Mouse (Mus musculus): ENCODE measurements around the gene Aes.

Gene Aes

GRCm38 (mm10) chr10:81568381-81569191 lies 9.3 kb downstream of the Aes start:
- peak; percentile 82 for DNase-seq (ENCODE audit: low spot score)

- no peak for DNase-seq (ENCODE audit: low spot score)
Observed at GRCm38 (mm10) chr10:81569507-81570237, 10.4 kb downstream of the Aes start.

- DNase-seq (ENCODE audit: low spot score), result no peak
Observed at GRCm38 (mm10) chr10:81570238-81570800, 11.0 kb downstream of the Aes start.

GRCm38 (mm10) chr10:81570831-81571500 lies 11.7 kb downstream of the Aes start:
- peak; percentile 93 for DNase-seq (ENCODE audit: low spot score)

GRCm38 (mm10) chr10:81571501-81571876 lies 12.2 kb downstream of the Aes start:
- DNase-seq (ENCODE audit: low spot score), result peak; percentile 96

GRCm38 (mm10) chr10:81572133-81572671 lies 12.9 kb downstream of the Aes start:
- peak; percentile 57 for DNase-seq (ENCODE audit: low spot score)

GRCm38 (mm10) chr10:81572975-81573374 lies 13.7 kb downstream of the Aes start:
- peak; percentile 57 for DNase-seq (ENCODE audit: low spot score)

- no peak for DNase-seq (ENCODE audit: low spot score)
Observed at GRCm38 (mm10) chr10:81574081-81575056, 15.1 kb downstream of the Aes start, which contains the start of gene Tle2. Gene Tle2, plus strand, starts transcription at chr10:81574561.

- peak; percentile 68 for DNase-seq (ENCODE audit: low spot score)
Observed at GRCm38 (mm10) chr10:81575208-81575631, 15.9 kb downstream of the Aes start.

- peak; percentile 44 for DNase-seq (ENCODE audit: low spot score)
Observed at GRCm38 (mm10) chr10:81575695-81576094, 16.4 kb downstream of the Aes start.

- no peak for DNase-seq (ENCODE audit: low spot score)
Observed at GRCm38 (mm10) chr10:81579967-81580366, 20.7 kb downstream of the Aes start.

- DNase-seq (ENCODE audit: low spot score), result no peak
Observed at GRCm38 (mm10) chr10:81580441-81581070, 21.3 kb downstream of the Aes start.

- DNase-seq (ENCODE audit: low spot score), result peak; percentile 68
Observed at GRCm38 (mm10) chr10:81583347-81583746, 24.1 kb downstream of the Aes start.

GRCm38 (mm10) chr10:81588739-81589138 lies 29.5 kb downstream of the Aes start:
- no peak for DNase-seq (ENCODE audit: low spot score)

GRCm38 (mm10) chr10:81591846-81592245 lies 32.6 kb downstream of the Aes start:
- DNase-seq (ENCODE audit: low spot score), result no peak

GRCm38 (mm10) chr10:81592631-81593030 lies 33.3 kb downstream of the Aes start:
- no peak for DNase-seq (ENCODE audit: low spot score)

GRCm38 (mm10) chr10:81593223-81593622 lies 33.9 kb downstream of the Aes start:
- DNase-seq (ENCODE audit: low spot score), result no peak

GRCm38 (mm10) chr10:81593935-81594334 lies 34.6 kb downstream of the Aes start:
- no peak for DNase-seq (ENCODE audit: low spot score)

GRCm38 (mm10) chr10:81595599-81595998 lies 36.3 kb downstream of the Aes start:
- no peak for DNase-seq (ENCODE audit: low spot score)

GRCm38 (mm10) chr10:81596611-81597010 lies 37.3 kb downstream of the Aes start:
- DNase-seq (ENCODE audit: low spot score), result peak; percentile 53

All from ovary, postnatal 36 days (tissue).